Mouse (Mus musculus): ENCODE measurements at regions not wholly inside any gene's neighbourhood (a gene's known extent, or its start where the extent isn't known, plus 50 kb on each side); places are given as distances from the start of the nearest gene placed in this dataset.

DNA sequence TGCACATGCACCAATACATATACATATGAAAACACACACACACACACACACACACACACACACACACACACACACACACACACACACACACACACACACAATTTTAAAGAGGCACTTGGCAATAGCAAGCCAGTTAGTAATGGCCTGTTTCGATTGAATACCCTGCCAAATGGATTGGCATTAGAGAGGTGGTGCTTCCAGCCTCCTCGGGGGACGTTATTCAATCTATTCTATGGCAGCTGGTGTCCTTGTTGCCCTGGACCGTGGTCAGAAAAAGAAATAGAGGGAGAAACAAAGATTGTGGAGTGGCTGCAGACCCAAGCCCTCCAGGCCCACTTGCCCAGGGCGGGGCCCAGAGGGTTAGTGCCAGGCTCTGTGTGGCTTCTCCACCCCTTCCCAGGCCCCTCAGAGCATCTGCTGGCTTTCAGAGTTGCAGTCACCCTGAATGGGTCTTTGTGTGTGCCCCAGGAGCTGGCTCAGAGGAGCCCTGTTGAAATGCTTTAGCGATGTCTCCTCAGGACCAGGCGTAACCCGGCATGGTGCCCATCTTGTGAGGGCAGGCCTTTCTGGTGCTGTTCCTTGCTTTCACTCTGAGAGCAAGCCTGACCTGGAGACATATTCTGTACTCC is 302.7 kb upstream of the Ubash3b start:
- Histone ChIP-seq H3K4me1 (peaks cover 7% of the 10 kb centered on the region), H3K27me3 (no peaks in the 10 kb centered on the region), H3K9me3 (replicated peaks) (no peaks in the 10 kb centered on the region), H3K9ac (no peak overlapping the region), H3K27ac (no peak overlapping the region), H3K36me3 (no peaks in the 10 kb centered on the region), H3K4me3 (replicated peaks) (no peak overlapping the region), H3K4me2 (no peak overlapping the region)
- no peak for ATAC-seq (replicated peaks; ENCODE audit: low FRiP score)
- 81% methylated on average over 8 of the region's 8 CpGs for WGBS

DNA sequence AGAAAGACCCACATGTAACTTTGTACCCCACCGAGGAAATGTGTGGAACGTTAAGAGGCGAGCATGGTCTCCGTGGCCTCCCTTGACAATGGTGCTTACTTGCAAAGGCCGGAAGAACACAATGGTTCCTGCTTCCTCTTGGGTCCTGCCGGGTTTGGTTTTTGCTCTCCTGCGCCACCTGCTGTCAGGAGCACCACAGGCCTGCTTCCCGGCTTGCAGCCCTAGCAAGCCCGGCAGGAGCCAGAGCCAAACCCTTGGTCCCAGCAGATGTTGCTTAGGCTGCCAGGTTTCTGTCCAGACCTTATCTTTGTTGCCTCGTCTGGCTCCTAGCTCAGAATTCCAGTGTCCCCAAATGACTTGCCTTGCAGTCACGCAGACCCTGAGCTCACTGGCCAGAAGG is 300.2 kb upstream of the Ubash3b start:
- Histone ChIP-seq H3K4me2 (no peak overlapping the region), H3K9me3 (replicated peaks) (no peaks in the 10 kb centered on the region), H3K4me3 (replicated peaks) (no peak overlapping the region), H3K36me3 (no peaks in the 10 kb centered on the region), H3K9ac (no peak overlapping the region), H3K4me1 (0 out of 2 replicates have a peak, but pooled peaks cover 6% of the 10 kb centered on the region), H3K27me3 (no peaks in the 10 kb centered on the region), H3K27ac (0 out of 2 replicates have a peak overlapping the region, but pooled peaks have one; percentile 41)
- ATAC-seq (replicated peaks; ENCODE audit: low FRiP score) = peak; percentile 80
- 20% methylated on average over 11 of the region's 11 CpGs for WGBS

GRCm38 (mm10) chr9:41460709-41461108 is 299.2 kb upstream of the Ubash3b start:
- Histone ChIP-seq H3K4me1 (0 out of 2 replicates have a peak, but pooled peaks cover 6% of the 10 kb centered on the region), H3K9me3 (replicated peaks) (no peaks in the 10 kb centered on the region), H3K9ac (no peak overlapping the region), H3K4me2 (no peak overlapping the region), H3K27ac (no peak overlapping the region), H3K27me3 (no peaks in the 10 kb centered on the region), H3K4me3 (replicated peaks) (no peak overlapping the region), H3K36me3 (no peaks in the 10 kb centered on the region)
- ATAC-seq (replicated peaks; ENCODE audit: low FRiP score) = no peak
- WGBS = 84% methylated on average over 6 of the region's 6 CpGs

- 63% methylated on average over 3 of the region's 3 CpGs for WGBS
Measured at GRCm38 (mm10) chr9:41457003-41457402, 295.5 kb upstream of the Ubash3b start.

DNA sequence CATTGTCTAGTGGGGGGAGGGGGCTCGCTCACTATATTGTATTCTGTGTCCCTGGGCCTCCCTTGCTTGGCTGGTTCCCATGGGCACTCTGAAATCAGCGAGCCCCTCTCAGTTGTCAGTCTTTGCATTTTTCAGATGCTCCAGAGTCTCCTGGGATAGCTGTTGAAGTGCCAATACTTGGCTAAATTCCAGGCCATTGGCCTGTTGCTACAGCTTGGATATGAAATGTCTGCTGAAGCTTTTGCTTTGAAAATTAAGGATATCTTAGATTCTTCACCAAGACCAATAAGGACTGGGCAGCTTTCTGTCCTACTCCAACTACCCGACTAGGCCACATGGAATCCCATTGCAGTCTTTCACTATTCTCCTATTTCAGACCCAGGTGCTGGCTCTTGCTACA is 290.2 kb upstream of the Ubash3b start:
- Histone ChIP-seq H3K9me3 (replicated peaks) (no peaks in the 10 kb centered on the region), H3K4me2 (no peak overlapping the region), H3K36me3 (no peaks in the 10 kb centered on the region), H3K27me3 (no peaks in the 10 kb centered on the region), H3K9ac (no peak overlapping the region), H3K4me1 (peaks cover 13% of the 10 kb centered on the region), H3K27ac (no peak overlapping the region), H3K4me3 (replicated peaks) (no peak overlapping the region)
- 86% methylated on average over 3 of the region's 3 CpGs for WGBS
- no peak for ATAC-seq (replicated peaks; ENCODE audit: low FRiP score)

More at GRCm38 (mm10) chr9:41457003-41457402, 295.5 kb upstream of the Ubash3b start:
- no peak for ATAC-seq (replicated peaks; ENCODE audit: low FRiP score)
- no peak overlapping the region for H3K4me3 ChIP-seq (replicated peaks)
- H3K4me1 ChIP-seq = 0 out of 2 replicates have a peak, but pooled peaks cover 6% of the 10 kb centered on the region
- H3K9me3 ChIP-seq (replicated peaks) = no peaks in the 10 kb centered on the region
- no peak overlapping the region for H3K4me2 ChIP-seq
- H3K36me3 ChIP-seq = no peaks in the 10 kb centered on the region
- no peak overlapping the region for H3K9ac ChIP-seq
- H3K27ac ChIP-seq = no peak overlapping the region
- no peaks in the 10 kb centered on the region for H3K27me3 ChIP-seq

DNA sequence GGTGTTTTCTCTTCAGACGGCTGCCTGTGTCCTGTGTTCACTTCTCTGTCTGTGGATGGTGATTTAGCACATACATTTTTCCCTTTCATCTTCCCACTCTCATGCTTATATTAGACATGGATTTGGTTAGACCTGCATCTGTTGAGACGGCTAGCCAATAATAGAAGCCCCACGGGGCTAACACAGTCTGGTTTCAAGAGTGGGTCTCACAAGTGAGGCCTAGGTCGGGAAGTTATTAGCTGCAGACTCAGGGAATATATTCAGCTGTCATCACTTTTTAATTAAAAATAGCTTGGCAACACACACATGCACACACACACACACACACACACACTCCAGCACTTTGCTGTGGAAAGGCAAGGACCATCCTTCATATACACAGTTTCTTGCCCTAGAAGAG is 287.7 kb upstream of the Ubash3b start:
- no peak for ATAC-seq (replicated peaks; ENCODE audit: low FRiP score)
- H3K27ac ChIP-seq = no peak overlapping the region
- peaks cover 18% of the 10 kb centered on the region for H3K4me1 ChIP-seq
- H3K36me3 ChIP-seq = no peaks in the 10 kb centered on the region
- 73% methylated on average over 4 of the region's 4 CpGs for WGBS
- H3K27me3 ChIP-seq = no peaks in the 10 kb centered on the region
- no peak overlapping the region for H3K4me2 ChIP-seq
- H3K4me3 ChIP-seq (replicated peaks) = no peak overlapping the region
- no peak overlapping the region for H3K9ac ChIP-seq
- H3K9me3 ChIP-seq (replicated peaks) = no peaks in the 10 kb centered on the region

DNA sequence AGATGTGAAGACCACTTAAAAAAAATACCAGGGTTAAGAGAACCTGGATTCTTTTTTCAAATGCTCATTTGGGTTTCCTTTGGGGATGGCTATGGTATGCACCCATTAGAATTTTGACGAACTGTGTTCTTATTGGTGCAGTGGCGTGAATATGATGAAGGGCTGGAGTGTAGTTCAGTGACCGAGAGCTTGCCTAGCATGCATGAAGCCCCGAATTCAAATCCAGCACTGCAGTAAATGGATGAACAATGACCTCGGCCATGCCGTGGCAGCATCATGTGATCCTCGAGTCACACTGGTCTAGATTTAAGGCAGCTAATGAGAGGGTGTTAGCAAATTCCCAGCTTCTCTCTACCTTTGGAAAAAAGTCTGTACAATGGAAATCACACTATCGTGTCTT is 286.4 kb upstream of the Ubash3b start:
- WGBS = 87% methylated on average over 8 of the region's 8 CpGs
- Histone ChIP-seq H3K4me1 (peaks cover 18% of the 10 kb centered on the region), H3K27ac (peak overlapping the region; percentile 88), H3K9ac (no peak overlapping the region), H3K9me3 (replicated peaks) (no peaks in the 10 kb centered on the region), H3K4me3 (replicated peaks) (no peak overlapping the region), H3K27me3 (no peaks in the 10 kb centered on the region), H3K36me3 (no peaks in the 10 kb centered on the region), H3K4me2 (peak overlapping the region; percentile 29; the same call in 1 of the 2 replicates)
- ATAC-seq (replicated peaks; ENCODE audit: low FRiP score) = no peak

DNA sequence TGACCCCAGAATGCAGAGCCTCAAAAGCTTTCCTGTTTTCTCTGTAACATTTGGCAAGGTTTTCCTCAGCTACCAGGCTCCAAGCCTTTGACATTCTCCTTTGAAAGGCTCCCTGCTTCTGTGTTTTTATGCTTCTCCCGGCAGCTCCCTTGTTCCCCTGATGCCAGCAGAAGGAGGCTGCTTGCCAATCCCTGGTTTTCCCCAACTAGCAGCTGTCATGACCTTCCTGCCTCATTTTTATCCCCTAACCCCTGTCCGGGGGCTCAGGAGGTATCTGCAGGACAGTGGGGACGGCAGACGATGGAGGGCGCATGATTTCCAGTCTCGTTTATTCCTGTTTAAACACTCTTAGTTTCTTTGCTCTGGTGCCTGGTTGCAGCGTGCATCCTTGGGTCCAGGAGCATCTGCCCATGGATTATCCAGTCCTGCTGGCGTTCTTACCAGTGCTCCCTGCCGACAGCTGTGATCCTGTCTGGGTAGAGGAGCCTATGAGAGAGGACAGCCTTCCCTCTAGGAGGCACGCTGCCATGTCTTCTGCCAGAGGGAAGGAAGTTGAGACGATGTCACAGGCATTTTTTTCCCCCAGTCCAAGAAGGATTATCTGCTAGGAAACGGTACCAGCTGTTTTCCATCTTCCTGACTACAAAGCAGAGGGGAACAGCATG is 285.8 kb upstream of the Ubash3b start:
- Histone ChIP-seq H3K27me3 (no peaks in the 10 kb centered on the region), H3K36me3 (no peaks in the 10 kb centered on the region), H3K4me1 (peaks cover 18% of the 10 kb centered on the region), H3K4me2 (peak overlapping the region; percentile 29; the same call in 1 of the 2 replicates), H3K27ac (peak overlapping the region; percentile 88), H3K9ac (no peak overlapping the region), H3K4me3 (replicated peaks) (no peak overlapping the region), H3K9me3 (replicated peaks) (no peaks in the 10 kb centered on the region)
- WGBS = 33% methylated on average over 12 of the region's 12 CpGs
- peak; percentile 40; the same call in 1 of the 2 replicates for ATAC-seq (replicated peaks; ENCODE audit: low FRiP score)

DNA sequence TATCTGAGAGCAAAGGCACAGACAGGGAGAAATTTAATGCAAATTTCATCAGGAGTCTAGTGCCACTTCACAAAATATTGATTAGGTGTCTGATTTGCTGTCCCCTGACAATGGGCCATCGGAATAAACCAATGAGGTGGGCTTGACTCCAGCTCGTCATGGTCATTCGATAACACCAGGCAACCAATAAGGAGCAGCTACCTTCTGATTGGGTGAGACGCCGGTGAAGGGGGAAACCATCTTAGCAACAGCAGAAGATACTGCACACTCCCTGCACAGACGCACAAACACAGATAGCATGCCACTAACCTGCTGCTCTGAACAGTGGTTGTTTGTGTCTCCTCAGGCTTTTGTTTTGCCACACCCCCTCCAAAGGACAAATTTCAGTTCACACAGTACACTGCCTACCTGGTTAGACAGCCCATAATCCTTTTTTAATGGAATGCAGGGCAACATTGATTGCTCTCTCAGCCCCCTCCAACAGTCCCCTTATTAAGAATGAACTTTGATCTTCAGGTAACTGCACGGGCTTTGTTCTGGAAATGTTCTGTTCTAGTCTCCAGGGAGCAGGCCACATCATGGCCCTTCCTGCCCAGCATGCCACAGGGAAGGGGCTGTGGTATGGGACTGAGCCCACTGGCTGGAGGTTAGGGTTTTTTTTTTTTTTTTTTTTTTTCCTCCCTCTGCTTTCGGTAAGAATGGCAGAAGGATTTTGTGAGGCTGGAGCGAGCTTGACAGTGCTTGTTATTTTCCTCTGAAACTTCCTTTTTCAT is 285.1 kb upstream of the Ubash3b start:
- Histone ChIP-seq H3K36me3 (no peaks in the 10 kb centered on the region), H3K4me1 (peaks cover 18% of the 10 kb centered on the region), H3K9ac (no peak overlapping the region), H3K27ac (peak overlapping the region; percentile 88), H3K27me3 (no peaks in the 10 kb centered on the region), H3K9me3 (replicated peaks) (no peaks in the 10 kb centered on the region), H3K4me2 (no peak overlapping the region), H3K4me3 (replicated peaks) (no peak overlapping the region)
- ATAC-seq (replicated peaks; ENCODE audit: low FRiP score) = no peak
- WGBS = 67% methylated on average over 9 of the region's 9 CpGs

DNA sequence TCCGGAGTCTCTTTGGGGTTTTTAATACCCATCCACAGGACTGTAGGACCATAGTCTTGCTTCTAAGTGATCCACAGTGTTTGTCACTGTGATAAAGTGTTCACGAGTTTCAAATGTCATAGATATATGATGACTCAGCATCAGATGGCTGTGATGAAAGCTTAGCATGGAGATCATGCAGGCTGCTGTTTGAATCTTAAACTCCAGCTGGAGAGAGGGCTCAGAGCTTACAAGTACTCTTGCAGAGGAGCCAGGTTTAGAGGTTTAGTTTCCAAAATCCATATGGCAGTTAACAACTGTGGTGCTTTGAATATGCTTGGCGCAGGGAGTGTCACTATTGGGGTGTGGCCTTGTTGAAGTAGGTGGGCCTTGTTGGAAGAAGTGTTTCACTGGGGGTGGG is 280.9 kb upstream of the Ubash3b start:
- Histone ChIP-seq H3K4me1 (peaks cover 10% of the 10 kb centered on the region), H3K36me3 (peaks cover 4% of the 10 kb centered on the region; the same call in 1 of the 2 replicates), H3K4me2 (no peak overlapping the region), H3K9ac (no peak overlapping the region), H3K27ac (no peak overlapping the region), H3K4me3 (replicated peaks) (no peak overlapping the region), H3K9me3 (replicated peaks) (peaks cover 12% of the 10 kb centered on the region), H3K27me3 (no peaks in the 10 kb centered on the region)
- 89% methylated on average over 3 of the region's 3 CpGs for WGBS
- ATAC-seq (replicated peaks; ENCODE audit: low FRiP score) = no peak

DNA sequence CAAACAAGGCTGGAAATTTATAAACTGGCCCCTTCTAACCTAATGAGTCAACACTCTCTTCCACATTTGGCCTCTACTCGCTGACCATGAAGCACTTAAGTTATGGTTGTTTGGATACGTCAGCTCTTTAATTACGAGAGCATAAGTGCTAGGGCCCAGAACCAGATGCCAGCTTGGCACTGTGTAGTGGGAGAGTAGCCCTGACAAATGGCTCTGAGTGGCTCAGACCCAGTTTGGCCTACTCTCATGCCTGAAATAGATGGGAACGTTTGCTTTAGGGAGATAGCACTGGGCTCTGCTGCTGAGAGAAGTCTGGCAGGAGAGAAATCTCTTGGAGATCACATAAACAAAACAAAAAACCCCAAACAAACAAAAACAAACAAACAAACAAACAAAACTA is 278.5 kb upstream of the Ubash3b start:
- no peak overlapping the region for H3K4me3 ChIP-seq (replicated peaks)
- no peak for ATAC-seq (replicated peaks; ENCODE audit: low FRiP score)
- H3K4me1 ChIP-seq = no peaks in the 10 kb centered on the region
- no peak overlapping the region for H3K4me2 ChIP-seq
- H3K27me3 ChIP-seq = no peaks in the 10 kb centered on the region
- H3K9ac ChIP-seq = no peak overlapping the region
- H3K9me3 ChIP-seq (replicated peaks) = peaks cover 15% of the 10 kb centered on the region
- H3K36me3 ChIP-seq = peaks cover 6% of the 10 kb centered on the region; the same call in 1 of the 2 replicates
- H3K27ac ChIP-seq = no peak overlapping the region
- whole genome bisulfite sequencing = 64% methylated on average over 4 of the region's 4 CpGs

- no peak overlapping the region for H3K9ac ChIP-seq
- H3K4me1 ChIP-seq = no peaks in the 10 kb centered on the region
- no peak for ATAC-seq (replicated peaks; ENCODE audit: low FRiP score)
- peaks cover 15% of the 10 kb centered on the region for H3K9me3 ChIP-seq (replicated peaks)
- no peak overlapping the region for H3K27ac ChIP-seq
- H3K27me3 ChIP-seq = no peaks in the 10 kb centered on the region
- H3K4me2 ChIP-seq = no peak overlapping the region
- H3K36me3 ChIP-seq = peaks cover 6% of the 10 kb centered on the region; the same call in 1 of the 2 replicates
- 93% methylated on average over 2 of the region's 2 CpGs for WGBS
- H3K4me3 ChIP-seq (replicated peaks) = no peak overlapping the region
Measured at GRCm38 (mm10) chr9:41438141-41438540, 276.6 kb upstream of the Ubash3b start.

All from kidney, embryonic 15.5 days (tissue).